Mouse (Mus musculus): Measurements from ENCODE around the gene Olfr1097. TPM values are rescaled to one million over a fixed set of nuclear protein-coding genes. Genes with fewer than 3 reads are reported as not detected.

Olfr1097 gene
- not detected in 2 replicates for total RNA-seq (2017)

DNA sequence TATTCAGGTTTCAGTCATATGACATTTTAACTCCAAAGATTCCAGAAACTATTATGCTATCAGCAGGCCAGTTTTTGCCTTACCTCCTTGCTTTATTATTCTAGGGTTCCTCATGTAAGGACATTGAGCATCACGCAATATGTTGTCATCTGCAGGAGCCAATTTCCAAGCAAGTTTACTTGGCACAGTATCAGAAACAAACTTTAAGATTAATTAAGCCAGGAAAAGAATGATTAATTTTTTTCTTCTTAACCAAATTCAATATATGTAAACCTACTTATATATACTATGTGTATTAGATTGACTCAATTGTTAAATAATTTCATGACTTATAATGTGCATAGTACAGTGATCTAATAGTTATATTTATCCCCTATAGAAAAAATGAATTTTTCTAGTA is at the start of gene Olfr1097:
Gene Olfr1097, minus strand, starts transcription at position 101 of the 400 bp plus-strand sequence.
- no peak for ATAC-seq (ENCODE audit: extremely low read depth, insufficient number of reproducible peaks, low FRiP score, poor library complexity, severe bottlenecking)

DNA sequence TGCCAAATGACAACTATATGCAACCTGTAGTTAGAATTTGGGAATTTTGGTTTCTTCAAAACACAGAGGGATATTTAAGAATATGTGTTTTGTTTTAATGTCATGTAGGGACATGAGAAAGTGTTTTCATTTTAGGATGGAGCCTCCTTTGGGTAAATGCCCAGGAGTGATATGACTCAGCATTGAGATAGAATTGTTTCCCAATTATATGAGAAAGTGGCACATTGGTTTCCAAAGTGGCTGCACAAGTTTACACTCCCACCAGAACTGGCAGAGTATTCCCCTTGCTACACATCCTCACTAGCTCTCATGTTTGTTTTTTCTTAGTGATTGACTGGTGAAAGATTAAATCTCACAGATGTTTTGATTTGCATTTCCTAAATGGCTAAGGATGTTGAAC is 34.5 kb upstream of the Olfr1097 start:
- ATAC-seq (ENCODE audit: extremely low read depth, insufficient number of reproducible peaks, low FRiP score, poor library complexity, severe bottlenecking), result no peak

DNA sequence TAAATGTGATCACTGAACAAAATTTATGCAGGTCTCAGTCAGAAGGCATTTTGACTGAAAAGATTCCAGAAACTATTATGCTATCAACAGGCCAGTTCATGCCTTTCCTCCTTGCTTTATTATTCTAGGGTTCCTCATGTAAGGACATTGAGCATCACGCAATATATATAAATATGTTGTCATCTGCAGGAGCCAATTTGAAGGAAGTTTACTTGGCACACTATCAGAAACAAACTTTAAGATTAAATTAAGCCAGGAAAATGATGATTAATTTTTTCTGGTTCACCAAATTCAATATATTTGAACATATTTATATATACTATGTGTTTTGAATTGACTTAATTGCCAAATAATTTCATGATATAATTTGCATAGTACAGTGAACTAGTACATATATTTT is 32.4 kb upstream of the Olfr1097 start, which contains the start of gene Olfr1098:
Gene Olfr1098, minus strand, starts transcription at position 101 of the 400 bp plus-strand sequence.
- ATAC-seq (ENCODE audit: extremely low read depth, insufficient number of reproducible peaks, low FRiP score, poor library complexity, severe bottlenecking), result no peak

DNA sequence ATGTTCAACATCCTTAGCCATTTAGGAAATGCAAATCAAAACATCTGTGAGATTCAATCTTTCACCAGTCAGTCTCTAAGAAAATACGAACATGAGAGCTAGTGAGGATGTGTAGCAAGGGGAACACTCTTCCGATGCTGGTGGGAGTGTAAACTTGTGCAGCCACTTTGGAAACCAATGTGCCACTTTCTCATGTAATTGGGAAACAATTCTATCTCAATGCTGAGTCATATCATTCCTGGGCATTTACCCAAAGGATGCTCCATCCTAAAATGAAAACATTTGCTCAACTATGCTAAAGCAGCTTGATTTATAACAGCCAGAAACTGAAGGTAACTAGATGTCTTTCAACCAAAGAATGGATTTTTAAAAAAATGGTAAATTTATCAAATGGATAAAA is 13.6 kb upstream of the Olfr1097 start:
- no peak for ATAC-seq (ENCODE audit: extremely low read depth, insufficient number of reproducible peaks, low FRiP score, poor library complexity, severe bottlenecking)

DNA sequence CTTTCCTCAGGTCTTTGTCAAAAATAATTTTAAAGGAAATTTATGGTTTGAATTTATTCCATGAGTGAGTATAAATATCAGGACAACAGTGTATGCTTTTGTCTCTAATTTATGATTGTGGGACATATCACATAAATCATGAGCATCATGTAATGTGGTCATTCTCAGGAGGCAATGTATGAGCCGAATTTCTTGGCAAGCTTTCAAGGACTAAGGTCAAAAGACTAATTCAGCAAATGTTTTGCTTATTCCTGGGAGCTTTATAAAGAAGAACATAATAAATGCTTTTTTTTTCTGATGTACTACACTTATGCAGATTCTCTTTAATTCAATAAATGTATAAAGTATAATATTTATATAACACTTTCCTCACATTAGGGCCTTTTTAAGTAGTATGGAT is 17.3 kb downstream of the Olfr1097 start, which contains the start of gene Gm13723:
Gene Gm13723, minus strand, starts transcription at position 101 of the 400 bp plus-strand sequence.
- no peak for ATAC-seq (ENCODE audit: extremely low read depth, insufficient number of reproducible peaks, low FRiP score, poor library complexity, severe bottlenecking)

DNA sequence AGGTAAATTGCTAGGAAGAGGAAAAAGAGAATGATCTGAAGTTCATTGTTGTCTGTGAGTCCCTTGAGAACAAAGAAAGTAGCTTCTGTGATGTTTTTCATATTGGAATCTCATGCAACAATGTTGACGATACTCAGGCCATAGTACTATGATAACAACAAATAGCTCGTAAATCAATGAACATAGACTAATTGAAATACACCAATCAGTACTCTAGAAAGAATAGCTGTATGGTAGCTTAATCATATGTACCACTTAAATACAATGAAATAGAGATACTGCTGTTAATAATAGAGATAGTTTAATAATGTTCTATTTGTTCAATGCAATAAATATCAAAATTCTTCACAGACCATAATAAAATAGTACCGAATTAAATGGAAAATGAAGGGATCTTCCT is 40.4 kb downstream of the Olfr1097 start, which contains the start of gene Olfr1095:
Gene Olfr1095, minus strand, starts transcription at position 101 of the 400 bp plus-strand sequence.
- ATAC-seq (ENCODE audit: extremely low read depth, insufficient number of reproducible peaks, low FRiP score, poor library complexity, severe bottlenecking), result no peak

Other genes starting within 250 kb of the Olfr1097 start
- gene Olfr1085, start 230.2 kb downstream of the Olfr1097 start, total RNA-seq (2017), result 0.12 TPM in 1 of 2 replicates, not detected in the other
- gene Olfr1086, start 212.1 kb downstream of the Olfr1097 start, total RNA-seq (2017), result not detected in 2 replicates
- gene Olfr1087, start 193.8 kb downstream of the Olfr1097 start, total RNA-seq (2017), result not detected in 2 replicates
- gene Olfr1089, start 158.5 kb downstream of the Olfr1097 start, total RNA-seq (2017), result not detected in 2 replicates
- gene Olfr1090, start 133.2 kb downstream of the Olfr1097 start, total RNA-seq (2017), result not detected in 2 replicates
- not detected in 2 replicates for gene Olfr1093, start 109.7 kb downstream of the Olfr1097 start, total RNA-seq (2017)
- 0.12 TPM in 1 of 2 replicates, not detected in the other for gene Olfr141, start 82.2 kb downstream of the Olfr1097 start, total RNA-seq (2017)
- 0.37 TPM in 1 of 2 replicates, not detected in the other for gene Olfr1094, start 67.6 kb downstream of the Olfr1097 start, total RNA-seq (2017)
- gene Olfr1095, start 40.5 kb downstream of the Olfr1097 start, total RNA-seq (2017), result not detected in 2 replicates
- gene Gm13723, start 17.4 kb downstream of the Olfr1097 start, total RNA-seq (2017), result not detected in 2 replicates
- gene Olfr1098, start 32.3 kb upstream of the Olfr1097 start, total RNA-seq (2017), result not detected in 2 replicates
- 0.12 TPM in 1 of 2 replicates, not detected in the other for gene Olfr1099, start 68.5 kb upstream of the Olfr1097 start, total RNA-seq (2017)
- not detected in 2 replicates for gene Olfr1100, start 87.7 kb upstream of the Olfr1097 start, total RNA-seq (2017)
- not detected in 2 replicates for gene Olfr1101, start 99.0 kb upstream of the Olfr1097 start, total RNA-seq (2017)
- gene Olfr1102, start 106.2 kb upstream of the Olfr1097 start, total RNA-seq (2017), result not detected in 2 replicates
- not detected in 2 replicates for gene Olfr1104, start 134.9 kb upstream of the Olfr1097 start, total RNA-seq (2017)
- 0.49 TPM in 1 of 2 replicates, not detected in the other for gene Olfr1105, start 144.3 kb upstream of the Olfr1097 start, total RNA-seq (2017)
- not detected in 2 replicates for gene Olfr1106, start 160.1 kb upstream of the Olfr1097 start, total RNA-seq (2017)
- not detected in 2 replicates for gene Olfr1107, start 183.6 kb upstream of the Olfr1097 start, total RNA-seq (2017)
- gene Olfr1109, start 203.8 kb upstream of the Olfr1097 start, total RNA-seq (2017), result not detected in 2 replicates
- gene Olfr259, start 222.4 kb upstream of the Olfr1097 start, total RNA-seq (2017), result not detected in 2 replicates
- not detected in 2 replicates for gene Olfr1110, start 248.1 kb upstream of the Olfr1097 start, total RNA-seq (2017)

All from neutrophil, adult 5-6 weeks (primary cell).